Mouse (Mus musculus) gastrocnemius, postnatal 14 days (tissue): ENCODE results near the gene Wdpcp. TPM values are rescaled to one million over a fixed set of nuclear protein-coding genes. Genes with fewer than 3 reads are reported as not detected.
"Not testable (repeated sequence)": the region's sequence is repeated elsewhere in the genome, so short reads cannot be mapped to it uniquely, and the experiment has no call there.

Experiments used
- DNase-seq: peaks from one replicate; pipeline ENCODE4 v3.0.0; 2021; ENCODE audit warnings: mixed read lengths
- intact Hi-C: fragments of 180-260 bp; cut with DNase I; formaldehyde crosslinking; loops from one replicate; pipeline ENCODE4 v1.15.1; 2025; ENCODE audit warnings: low total_unique reads
- long read RNA-seq, 2 experiments: library from polyadenylated mRNA; stranded (forward); transcript quantifications; one replicate each; pipeline ENCODE4 v2.0.0; 2021
- total RNA-seq, 2 experiments: library from RNA; stranded (reverse); gene quantifications; 2 replicates each; pipeline ENCODE4 v1.2.3; 2021

The Wdpcp gene
- total RNA-seq: 1 to 10 TPM; 2.8 to 4.8 TPM
- long read RNA-seq, experiment 1, partial matches to known transcripts: 0 of 1 reads
- long read RNA-seq, experiment 1, other reads (novel, unspliced or antisense): 0 of 1 reads
- long read RNA-seq, experiment 2, partial matches to known transcripts: 0 of 1 reads
- long read RNA-seq, experiment 2, other reads (novel, unspliced or antisense): 0 of 1 reads

- intact Hi-C loops: no loop called here
- peak; percentile 94 for DNase-seq
Observed at GRCm38 (mm10) chr11:21571700-21572381, at the start of gene Wdpcp, which contains the start of gene Mdh1. TSS of gene Wdpcp (plus strand) at chr11:21572235. TSS of gene Mdh1 (minus strand) at chr11:21572367.

- intact Hi-C loops: no loop called here
- DNase-seq: no peak
Observed at GRCm38 (mm10) chr11:21528676-21529394, 43.2 kb upstream of the Wdpcp start.

DNA sequence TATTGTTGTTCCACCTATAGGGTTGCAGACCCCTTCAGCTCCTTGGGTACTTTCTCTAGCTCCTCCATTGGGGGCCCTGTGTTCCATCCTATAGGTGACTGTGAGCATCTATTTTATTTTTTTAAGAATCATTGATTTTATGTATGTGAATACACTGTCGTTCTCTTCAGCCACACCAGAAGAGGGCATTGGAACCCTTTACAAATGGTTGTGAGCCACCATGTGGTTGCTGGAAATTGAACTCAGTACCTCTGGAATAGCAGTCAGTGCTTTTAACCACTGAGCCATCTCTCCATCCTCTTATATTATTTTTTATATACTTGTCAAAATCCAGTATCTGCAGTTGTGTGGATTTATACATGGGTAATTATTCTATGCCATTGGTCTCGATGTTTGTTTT, 41.2 kb upstream of the Wdpcp start:
- intact Hi-C loops, DNase-seq: not testable (repeated sequence)

DNA sequence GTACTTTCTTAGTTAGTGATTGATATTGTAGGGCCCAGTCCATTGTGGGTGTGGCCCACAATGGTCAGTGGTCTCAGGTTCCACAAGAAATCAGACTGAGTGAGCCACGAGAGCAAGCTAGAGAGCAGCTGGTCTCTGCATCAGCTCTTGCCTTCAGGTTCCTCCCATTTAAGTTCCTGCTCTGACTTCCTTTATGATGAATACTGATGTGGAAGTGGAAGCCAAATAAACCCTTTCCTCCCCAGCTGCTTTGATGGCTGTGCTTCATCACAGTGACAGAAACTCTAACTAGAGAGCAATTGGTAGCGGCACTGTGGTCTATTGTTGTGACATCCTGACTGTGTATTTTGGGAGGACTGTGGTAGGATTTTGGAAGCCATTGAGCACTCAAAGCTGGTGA, 32.0 kb upstream of the Wdpcp start:
- no peak for DNase-seq
- intact Hi-C loops: no loop called here

- no peak for DNase-seq
Observed at GRCm38 (mm10) chr11:21540622-21541021, 31.4 kb upstream of the Wdpcp start.

GRCm38 (mm10) chr11:21542731-21543130, 29.3 kb upstream of the Wdpcp start:
- DNase-seq: no peak
- intact Hi-C loops: no loop called here

More at GRCm38 (mm10) chr11:21540622-21541021, 31.4 kb upstream of the Wdpcp start:
- intact Hi-C loops: no loop called here

DNA sequence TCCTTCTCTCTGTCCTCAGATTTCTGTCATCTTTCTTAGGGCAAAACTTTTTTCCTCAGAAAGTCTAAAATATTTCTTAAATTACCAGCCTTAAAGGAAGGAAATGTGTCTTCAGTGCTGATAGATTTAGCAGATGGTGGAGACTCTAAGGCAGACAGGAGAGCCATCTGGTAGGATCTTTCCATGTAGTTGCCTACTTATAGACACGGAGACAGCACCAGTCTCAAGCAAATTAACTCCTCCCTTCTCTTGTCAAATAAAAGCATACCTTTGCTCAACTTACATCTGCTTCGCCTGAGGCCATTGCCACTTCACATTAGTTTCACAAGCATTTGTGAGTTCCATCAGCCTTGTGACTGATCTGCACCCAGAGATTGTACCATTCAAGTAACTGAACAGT, 27.0 kb upstream of the Wdpcp start:
- no peak for DNase-seq
- intact Hi-C loops: no loop called here

GRCm38 (mm10) chr11:21545951-21546350, 26.1 kb upstream of the Wdpcp start:
- no peak for DNase-seq
- intact Hi-C loops: no loop called here

DNA sequence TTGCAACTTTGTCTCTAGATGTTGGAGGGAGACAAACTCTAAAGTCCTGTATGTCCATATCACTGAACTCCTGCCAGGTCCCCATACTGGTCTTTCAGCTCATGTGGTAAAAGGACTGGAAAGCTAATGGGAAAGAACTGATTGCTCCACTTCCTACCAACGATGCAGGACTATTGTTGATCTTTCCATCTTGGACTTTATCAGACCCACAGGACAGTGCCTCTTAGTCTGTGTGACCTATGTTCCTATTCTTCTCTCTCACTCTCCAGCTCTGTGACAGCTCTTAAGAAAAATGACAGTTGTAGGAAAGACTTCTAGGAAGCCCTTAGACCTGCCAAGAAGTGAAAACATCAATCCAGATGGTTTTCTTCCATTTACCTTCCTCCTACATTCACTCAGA, 25.4 kb upstream of the Wdpcp start:
- intact Hi-C loops: no loop called here
- no peak for DNase-seq

DNA sequence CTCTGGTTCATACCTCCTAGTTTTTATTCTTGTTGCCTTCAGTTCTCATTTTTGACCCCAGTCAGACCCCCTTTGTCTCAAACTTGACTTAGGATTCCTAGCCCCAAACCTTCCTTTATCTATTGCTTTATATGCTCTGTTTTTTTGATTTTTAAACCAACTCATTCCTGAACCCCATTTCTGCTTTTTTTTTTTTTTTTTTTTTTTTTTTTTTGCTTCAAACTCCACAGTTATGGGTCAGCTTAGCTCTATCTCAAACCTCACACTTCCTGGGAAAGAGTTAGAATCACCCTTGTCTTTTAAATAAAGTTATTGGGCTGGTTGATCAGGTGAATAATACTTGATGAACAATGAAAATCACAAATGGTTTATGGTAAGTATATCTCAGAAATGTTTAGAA, 24.5 kb upstream of the Wdpcp start:
- intact Hi-C loops: no loop called here
- DNase-seq: no peak

GRCm38 (mm10) chr11:21549052-21549451, 23.0 kb upstream of the Wdpcp start:
- intact Hi-C loops: no loop called here
- no peak for DNase-seq

- intact Hi-C loops: no loop called here
- no peak for DNase-seq
Observed at GRCm38 (mm10) chr11:21549754-21550153, 22.3 kb upstream of the Wdpcp start.

DNA sequence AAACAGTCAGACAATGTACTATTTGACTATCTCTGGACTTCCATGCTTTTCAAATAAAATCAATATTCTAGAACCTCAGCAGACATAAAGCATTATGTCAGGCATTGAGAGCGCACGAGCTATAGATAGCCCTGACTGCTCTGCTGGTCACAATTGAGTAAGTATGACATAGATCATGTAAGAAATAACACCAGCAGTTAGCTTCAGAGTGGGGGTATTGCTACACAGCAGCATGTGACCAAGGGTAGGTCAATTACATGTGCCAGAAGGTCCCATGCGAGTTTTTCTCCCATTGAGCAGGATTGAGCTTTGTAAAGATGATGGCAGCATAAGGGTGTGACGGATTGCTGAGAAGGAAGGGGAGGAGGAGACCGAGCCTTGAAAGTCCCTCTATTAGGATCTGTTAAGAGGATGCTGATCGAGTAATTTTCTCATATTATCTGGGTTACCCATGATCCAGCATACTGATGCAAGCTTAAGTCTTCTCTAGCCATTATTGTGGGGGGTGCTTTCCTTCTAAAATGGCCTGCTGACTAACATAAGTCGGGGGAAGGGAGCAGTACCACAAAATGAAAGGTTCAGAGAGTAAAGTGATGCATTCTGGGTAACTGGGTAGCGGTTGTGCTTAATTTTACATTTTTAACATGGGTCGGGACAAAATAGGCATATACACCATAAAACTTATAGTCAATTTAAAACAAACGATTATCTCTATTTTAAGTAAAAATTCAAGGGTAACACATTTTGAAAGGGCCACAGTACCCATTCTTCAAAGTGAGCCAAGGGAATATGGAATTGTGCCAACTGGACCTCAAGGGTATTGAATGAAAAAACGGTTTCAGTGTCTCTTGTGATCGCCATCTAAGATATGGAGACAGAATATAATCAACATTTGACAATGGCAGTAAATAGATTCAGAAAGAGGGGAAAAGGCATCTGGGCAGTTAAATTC, 21.5 kb upstream of the Wdpcp start:
- DNase-seq: no peak
- intact Hi-C loops: no loop called here

- intact Hi-C loops: no loop called here
- DNase-seq: no peak
Observed at GRCm38 (mm10) chr11:21552049-21552448, 20.0 kb upstream of the Wdpcp start.

- DNase-seq: no peak
- intact Hi-C loops: no loop called here
Observed at GRCm38 (mm10) chr11:21559727-21560126, 12.3 kb upstream of the Wdpcp start.

GRCm38 (mm10) chr11:21561347-21561746, 10.7 kb upstream of the Wdpcp start:
- DNase-seq: no peak

GRCm38 (mm10) chr11:21563617-21564325, 8.3 kb upstream of the Wdpcp start:
- no peak for DNase-seq

More at GRCm38 (mm10) chr11:21561347-21561746, 10.7 kb upstream of the Wdpcp start:
- intact Hi-C loops: no loop called here

GRCm38 (mm10) chr11:21564681-21565405, 7.2 kb upstream of the Wdpcp start:
- intact Hi-C loops: no loop called here
- DNase-seq: no peak

More at GRCm38 (mm10) chr11:21563617-21564325, 8.3 kb upstream of the Wdpcp start:
- intact Hi-C loops: no loop called here
